Mouse (Mus musculus) MEL (cell line): ENCODE results near the gene Clptm1. TPM values are rescaled to one million over a fixed set of nuclear protein-coding genes. Genes with fewer than 3 reads are reported as not detected.
A peak's percentile ranks its signal among the peaks of the same experiment; 100 is the strongest.

Experiments used
- DNase-seq: peaks from one replicate; pipeline ENCODE4 v3.0.0; 2011; ENCODE audit warnings: low read depth, low spot score
- H3K27ac ChIP-seq: 2 replicates; pipeline ENCODE4 v1.5.1; 2012; ENCODE audit warnings: low read depth, mild to moderate bottlenecking, control low read depth, low read length, moderate library complexity; ENCODE audit not compliant: control insufficient read depth
- H3K27me3 ChIP-seq, 2 experiments: fragments of 150-350 bp in 1 of 2; sonication (generic) in 1 of 2; 2 replicates each; pipeline ENCODE4 v1.6.1; 2012; ENCODE audit warnings: low read length in 2 of 2, mild to moderate bottlenecking in 2 of 2, improper control_type of control experiment in 1 of 2, moderate library complexity in 1 of 2; ENCODE audit not compliant: insufficient read depth in 2 of 2, control insufficient read depth in 1 of 2
- H3K36me3 ChIP-seq, 2 experiments: 2 replicates each; pipeline ENCODE4 v1.6.1; 2012 to 2014; ENCODE audit warnings: low read length in 2 of 2, improper control_type of control experiment in 1 of 2, inconsistent platforms in 1 of 2, mild to moderate bottlenecking in 1 of 2; ENCODE audit not compliant: insufficient read depth in 2 of 2, control insufficient read depth in 1 of 2
- H3K4me1 ChIP-seq, 2 experiments: fragments of 150-350 bp in 1 of 2; sonication (generic) in 1 of 2; 2 replicates each; pipeline ENCODE4 v1.6.1; 2012; ENCODE audit warnings: low read length in 2 of 2, improper control_type of control experiment in 1 of 2, mild to moderate bottlenecking in 1 of 2; ENCODE audit not compliant: insufficient read depth in 2 of 2, control insufficient read depth in 1 of 2
- H3K4me3 ChIP-seq, 2 experiments: fragments of 150-350 bp in 1 of 2; sonication (generic) in 1 of 2; 2 replicates each; pipeline ENCODE4 v1.5.1; 2012; ENCODE audit warnings: low read depth in 2 of 2, low read length in 2 of 2, mild to moderate bottlenecking in 2 of 2, moderate library complexity in 2 of 2, control low read depth in 1 of 2, improper control_type of control experiment in 1 of 2; ENCODE audit not compliant: control insufficient read depth in 1 of 2, insufficient read depth in 1 of 2
- H3K79me2 ChIP-seq: 2 replicates; pipeline ENCODE4 v1.6.1; 2012; ENCODE audit warnings: mild to moderate bottlenecking, low read length, moderate library complexity; ENCODE audit not compliant: control insufficient read depth, poor library complexity, insufficient read depth
- H3K9ac ChIP-seq: 2 replicates; pipeline ENCODE4 v1.6.1; 2012; ENCODE audit warnings: low read depth, mild to moderate bottlenecking, control low read depth, low read length, moderate library complexity; ENCODE audit not compliant: control insufficient read depth, poor library complexity, severe bottlenecking
- H3K9me3 ChIP-seq: fragments of 150-350 bp; sonication (generic); replicated peaks from 2 replicates; pipeline ENCODE4 v1.6.1; 2012; ENCODE audit warnings: mild to moderate bottlenecking, low read length, improper control_type of control experiment, moderate library complexity; ENCODE audit not compliant: insufficient read depth
- BHLHE40 ChIP-seq: IDR thresholded peaks from 2 replicates; pipeline ENCODE4 v1.6.1; 2012; ENCODE audit warnings: low read depth, mild to moderate bottlenecking, inconsistent platforms, low read length, improper control_type of control experiment, borderline replicate concordance
- CHD2 ChIP-seq: IDR thresholded peaks from 2 replicates; pipeline ENCODE4 v1.6.1; 2011; ENCODE audit warnings: low read length, improper control_type of control experiment
- CTCF ChIP-seq, 3 experiments: IDR thresholded peaks in 2 of 3; conservative IDR thresholded peaks in 1 of 3; 2 replicates each; pipeline ENCODE4 v1.5.1; 2011 to 2012; ENCODE audit warnings: low read length in 3 of 3, low read depth in 2 of 3, mild to moderate bottlenecking in 2 of 3, improper control_type of control experiment in 1 of 3, inconsistent platforms in 1 of 3, mixed read lengths in 1 of 3, moderate library complexity in 1 of 3; ENCODE audit not compliant: control insufficient read depth in 1 of 3, insufficient read depth in 1 of 3, poor library complexity in 1 of 3, severe bottlenecking in 1 of 3
- GATA1 ChIP-seq: IDR thresholded peaks from 2 replicates; pipeline ENCODE4 v1.6.1; 2011; ENCODE audit warnings: low read depth, low read length, improper control_type of control experiment
- HCFC1 ChIP-seq: IDR thresholded peaks from 2 replicates; pipeline ENCODE4 v1.6.1; 2012; ENCODE audit warnings: low read depth, mild to moderate bottlenecking, inconsistent platforms, low read length, improper control_type of control experiment, moderate library complexity
- MAX ChIP-seq: IDR thresholded peaks from 2 replicates; pipeline ENCODE4 v1.6.1; 2011; ENCODE audit warnings: low read length, improper control_type of control experiment
- MAZ ChIP-seq: IDR thresholded peaks from 2 replicates; pipeline ENCODE4 v1.6.1; 2012; ENCODE audit warnings: low read depth, mild to moderate bottlenecking, inconsistent platforms, low read length, improper control_type of control experiment
- NELFE ChIP-seq: IDR thresholded peaks from 2 replicates; pipeline ENCODE4 v1.6.1; 2011; ENCODE audit warnings: low read depth, low read length, improper control_type of control experiment
- RAD21 ChIP-seq: IDR thresholded peaks from 2 replicates; pipeline ENCODE4 v1.6.1; 2011; ENCODE audit warnings: mild to moderate bottlenecking, low read depth, low read length, improper control_type of control experiment
- RCOR1 ChIP-seq: IDR thresholded peaks from 2 replicates; pipeline ENCODE4 v1.6.1; 2012; ENCODE audit warnings: low read depth, mild to moderate bottlenecking, inconsistent platforms, low read length, improper control_type of control experiment
- SIN3A ChIP-seq: IDR thresholded peaks from 2 replicates; pipeline ENCODE4 v1.6.1; 2012; ENCODE audit warnings: low read length, improper control_type of control experiment, inconsistent platforms
- SMC3 ChIP-seq: IDR thresholded peaks from 2 replicates; pipeline ENCODE4 v1.6.1; 2011; ENCODE audit warnings: low read depth, low read length, improper control_type of control experiment
- ZC3H11A ChIP-seq: IDR thresholded peaks from 2 replicates; pipeline ENCODE4 v1.6.1; 2012; ENCODE audit warnings: low read depth, mild to moderate bottlenecking, inconsistent platforms, low read length, improper control_type of control experiment
- ZMIZ1 ChIP-seq: IDR thresholded peaks from 2 replicates; pipeline ENCODE4 v1.6.1; 2012; ENCODE audit warnings: low read depth, mild to moderate bottlenecking, inconsistent platforms, low read length, improper control_type of control experiment, moderate library complexity
- ZNF384 ChIP-seq: IDR thresholded peaks from 2 replicates; pipeline ENCODE4 v1.6.1; 2012; ENCODE audit warnings: low read depth, mild to moderate bottlenecking, inconsistent platforms, low read length, improper control_type of control experiment
- polyA plus RNA-seq, 2 experiments: library from polyadenylated mRNA; stranded (reverse) in 1 of 2; unstranded in 1 of 2; fragments of >175 nt in 1 of 2; fragments of >200 nt in 1 of 2; gene quantifications; 2 replicates each; pipeline versions ENCODE4 v1.2.1 to v1.2.4; 2012; ENCODE audit warnings: low replicate concordance in 2 of 2, low read depth in 1 of 2; ENCODE audit not compliant: insufficient read length in 2 of 2, insufficient read depth in 1 of 2, missing spikeins in 1 of 2
- total RNA-seq: library from RNA; depleted of rRNA; stranded (reverse); fragments of 300-350 nt; gene quantifications from 2 replicates; pipeline ENCODE4 v1.2.3, GENCODE M21; 2012

Gene Clptm1
- total and polyA plus RNA-seq, 3 experiments, result 58.5 to 102 (median 62.4) TPM

GRCm38 (mm10) chr7:19668947-19669721 lies 4.3 kb upstream of the Clptm1 start:
- Histone ChIP-seq H3K27ac (no peak overlapping the region), H3K36me3 (peaks cover 0 to 7% of the 10 kb centered on the region in 2 experiments; a peak in 2 of 4 replicates), H3K4me3 (peak overlapping the region in 1 of 2 experiments; percentile 21; a peak in 2 of 4 replicates), H3K9ac (peak overlapping the region; percentile 43), H3K9me3 (no peaks in the 10 kb centered on the region), H3K4me1 (peaks cover 4% of the 10 kb centered on the region in 2 experiments; a peak in 3 of 4 replicates), H3K79me2 (peaks cover 7% of the 10 kb centered on the region), H3K27me3 (no peaks in the 10 kb centered on the region)
- DNase-seq, result peak; percentile 96
- no peak for TF ChIP-seq RCOR1
- peak; percentile 89 for TF ChIP-seq ZC3H11A
- TF ChIP-seq CTCF (IDR thresholded peaks at IDR 0.05 in 2 of 3, conservative IDR thresholded peaks at IDR 0.05 in 1 of 3; ENCODE audit: control insufficient read depth in 1 of 3, insufficient read depth in 1 of 3, low read depth in 2 of 3, low read length in 3 of 3, poor library complexity in 1 of 3, severe bottlenecking in 1 of 3), result peak; percentile 87 to 99 (median 91)
- peak; percentile 89 for TF ChIP-seq ZNF384
- TF ChIP-seq HCFC1, result peak; percentile 36; the same call in 1 of the 2 replicates
- TF ChIP-seq CHD2, result no peak
- TF ChIP-seq RAD21, result peak; percentile 96
- peak; percentile 55 for TF ChIP-seq SIN3A
- peak; percentile 90 for TF ChIP-seq SMC3
- 0 out of 2 replicates have a peak, but pooled peaks have one; percentile 32 for TF ChIP-seq MAZ
- TF ChIP-seq MAX, result no peak
- no peak for TF ChIP-seq GATA1

GRCm38 (mm10) chr7:19667434-19667833 lies 2.6 kb upstream of the Clptm1 start:
- H3K9ac ChIP-seq, result no peak overlapping the region
- H3K27me3 ChIP-seq, result no peaks in the 10 kb centered on the region
- peaks cover 4 to 12% of the 10 kb centered on the region in 2 experiments; a peak in 3 of 4 replicates for H3K4me1 ChIP-seq
- no peak overlapping the region for H3K4me3 ChIP-seq
- no peaks in the 10 kb centered on the region for H3K9me3 ChIP-seq
- TF ChIP-seq SMC3, result no peak
- peaks cover 0 to 11% of the 10 kb centered on the region in 2 experiments; a peak in 3 of 4 replicates for H3K36me3 ChIP-seq
- peak; percentile 48 for DNase-seq
- H3K27ac ChIP-seq, result peak overlapping the region; percentile 0; the same call in 1 of the 2 replicates
- peaks cover 23% of the 10 kb centered on the region for H3K79me2 ChIP-seq

- Histone ChIP-seq H3K27me3 (no peaks in the 10 kb centered on the region), H3K36me3 (peaks cover 0 to 11% of the 10 kb centered on the region in 2 experiments; a peak in 3 of 4 replicates), H3K9me3 (no peaks in the 10 kb centered on the region), H3K4me3 (no peak overlapping the region), H3K79me2 (peaks cover 29% of the 10 kb centered on the region), H3K4me1 (peaks cover 4 to 12% of the 10 kb centered on the region in 2 experiments; a peak in 3 of 4 replicates), H3K9ac (no peak overlapping the region), H3K27ac (no peak overlapping the region)
- peak; percentile 73 for DNase-seq
- no peak for TF ChIP-seq ZMIZ1
- peak; percentile 82 for TF ChIP-seq ZNF384
- no peak for TF ChIP-seq NELFE
- TF ChIP-seq BHLHE40, result no peak
- no peak for TF ChIP-seq RCOR1
- TF ChIP-seq CTCF (IDR thresholded peaks at IDR 0.05 in 2 of 3, conservative IDR thresholded peaks at IDR 0.05 in 1 of 3; ENCODE audit: control insufficient read depth in 1 of 3, insufficient read depth in 1 of 3, low read depth in 2 of 3, low read length in 3 of 3, poor library complexity in 1 of 3, severe bottlenecking in 1 of 3), result peak; percentile 39 to 61 (median 52)
- TF ChIP-seq RAD21, result peak; percentile 41
- TF ChIP-seq SMC3, result peak; percentile 29; the same call in 1 of the 2 replicates
- TF ChIP-seq, all 39 proteins: peak for 4
Measured at GRCm38 (mm10) chr7:19666750-19667149, 1.9 kb upstream of the Clptm1 start.
